Mouse (Mus musculus) spleen, adult 12 weeks (tissue): ENCODE results near the gene Foxd4.
"Not testable (repeated sequence)": the region's sequence is repeated elsewhere in the genome, so short reads cannot be mapped to it uniquely, and the experiment has no call there.

Experiments
- DNase-seq: peaks from one replicate; pipeline ENCODE4 v3.0.0; 2022; ENCODE audit warnings: low spot score

The Foxd4 gene

DNA sequence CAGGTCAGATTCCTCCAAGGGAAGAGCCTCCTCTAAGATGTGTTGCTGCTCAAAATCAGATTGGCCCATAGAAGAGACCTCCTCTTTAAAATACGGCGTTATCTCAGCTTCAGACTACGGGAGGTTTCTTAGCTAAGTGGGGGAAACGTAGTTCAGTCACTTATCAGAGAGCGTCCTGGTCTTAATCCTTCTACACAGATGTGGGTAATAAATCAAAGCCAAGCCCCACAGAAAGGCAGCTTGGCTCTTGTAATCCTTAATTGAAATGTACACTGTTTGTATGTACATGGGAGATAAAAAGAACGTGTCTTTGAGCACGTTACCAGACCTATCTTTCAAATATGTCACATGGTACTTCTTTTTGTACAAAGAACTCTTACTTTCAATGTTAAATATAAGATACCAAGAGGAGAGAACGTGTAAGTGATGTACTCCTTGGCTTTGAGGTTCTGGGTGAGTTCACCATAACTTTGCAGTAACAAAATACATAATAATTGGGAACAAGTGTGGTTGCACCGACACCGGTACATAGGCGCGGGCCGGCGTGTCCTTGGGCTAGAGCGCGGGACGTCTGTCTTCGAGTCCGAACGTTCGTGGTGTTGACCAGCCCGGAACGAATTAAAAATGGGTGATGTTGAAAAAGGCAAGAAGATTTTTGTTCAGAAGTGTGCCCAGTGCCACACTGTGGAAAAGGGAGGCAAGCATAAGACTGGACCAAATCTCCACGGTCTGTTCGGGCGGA lies 25.7 kb downstream of the Foxd4 start, which contains the start of gene Gm10053:
Gene Gm10053 (plus strand): TSS at position 558 of the 742 bp plus-strand sequence.
- not testable (repeated sequence) for DNase-seq

GRCm38 (mm10) chr19:24873873-24874272 lies 27.1 kb downstream of the Foxd4 start:
- no peak for DNase-seq

GRCm38 (mm10) chr19:24871037-24871635 lies 29.9 kb downstream of the Foxd4 start:
- peak; percentile 36 for DNase-seq

DNA sequence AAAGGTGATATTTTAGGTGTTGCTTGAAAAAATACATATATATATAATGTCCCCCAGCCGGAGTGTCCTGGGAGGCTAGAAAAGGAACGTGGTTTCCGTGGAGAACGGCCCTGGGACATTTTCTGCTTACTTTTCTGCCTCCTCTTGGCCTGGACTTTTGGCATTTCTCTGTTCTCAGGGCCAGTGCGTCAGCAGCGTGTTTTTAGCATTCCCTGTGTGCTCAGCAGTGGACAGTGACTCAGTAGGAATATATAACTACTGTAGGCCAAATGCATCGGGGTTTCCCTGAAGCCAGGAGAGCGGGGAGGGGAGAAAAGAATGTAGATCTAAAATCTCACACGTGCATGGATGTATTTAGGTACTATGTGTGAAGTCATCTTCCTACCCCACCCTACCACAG lies 35.6 kb downstream of the Foxd4 start:
- DNase-seq: no peak

GRCm38 (mm10) chr19:24861612-24862451 lies 39.2 kb downstream of the Foxd4 start, which contains the start of gene Pgm5:
Gene Pgm5 (minus strand): TSS chr19:24861855.
- DNase-seq: no peak

GRCm38 (mm10) chr19:24861276-24861611 lies 39.8 kb downstream of the Foxd4 start:
- DNase-seq: no peak

GRCm38 (mm10) chr19:24851456-24852315 lies 49.3 kb downstream of the Foxd4 start:
- DNase-seq: no peak
